8 mouse cellular contexts compared by ENCODE assay signal in the genomic region with DNA sequence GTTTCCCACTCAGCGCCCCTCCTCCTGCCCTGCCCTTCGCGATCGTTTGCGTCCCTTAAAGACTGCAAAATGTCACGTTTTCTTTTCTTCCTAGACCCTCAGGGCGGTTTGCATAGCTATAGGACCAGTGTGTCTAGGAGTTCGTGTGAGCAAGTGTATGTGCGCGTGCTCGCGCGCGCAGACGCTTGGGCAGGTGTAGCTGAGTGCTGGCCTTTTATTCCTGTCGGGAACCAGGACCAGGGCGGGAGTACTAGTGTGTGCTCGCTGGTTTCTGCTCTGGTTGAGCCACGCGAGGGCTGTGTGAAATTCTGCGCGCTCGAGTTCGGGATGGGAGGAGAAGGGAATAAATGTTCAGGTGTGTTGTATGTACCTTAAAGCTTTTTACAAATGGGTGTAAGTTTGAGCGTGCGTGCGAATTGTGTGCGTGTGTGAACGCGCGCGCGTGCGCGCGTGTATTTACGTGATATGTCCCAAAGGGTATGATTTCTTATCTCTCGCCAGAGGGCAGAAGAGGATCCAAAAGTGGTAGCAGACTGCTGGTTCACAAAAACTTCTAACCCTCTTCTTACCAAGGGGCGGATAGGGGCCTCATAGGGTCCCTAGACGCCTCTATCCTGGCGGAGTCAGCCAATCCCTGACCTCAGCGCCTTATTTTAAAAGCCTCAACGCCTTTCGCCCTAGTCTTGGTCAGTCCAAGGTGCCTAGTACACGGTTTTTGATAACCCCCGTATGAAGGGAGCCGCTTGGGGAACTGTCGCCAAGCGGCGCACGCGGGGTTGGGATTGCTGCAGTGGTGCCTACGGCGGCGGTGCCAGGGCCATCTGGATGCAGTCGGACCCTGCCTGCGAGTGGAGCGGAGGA. TPM values are rescaled to one million over a fixed set of nuclear protein-coding genes. Genes with fewer than 3 reads are reported as not detected.
DNase-seq lines count a peak whose midpoint lies in the region; ATAC-seq and TF ChIP-seq lines count a peak whose summit lies in the region.

No protein-coding gene starts in this region.

- H3K4me2 ChIP-seq in lung, embryonic 14.5 days, result peak overlapping the region; percentile 79
- H3K4me2 ChIP-seq in neural tube, embryonic 14.5 days (ENCODE audit: low read depth, low read length), result peak overlapping the region; percentile 78

- no peaks in the 10 kb centered on the region for H3K9me3 ChIP-seq in lung, embryonic 14.5 days (ENCODE audit: low read depth, low read length)
- H3K9me3 ChIP-seq in neural tube, embryonic 14.5 days (ENCODE audit: control insufficient read depth, low read length), result no peaks in the 10 kb centered on the region

- peaks cover 4% of the 10 kb centered on the region for H3K4me1 ChIP-seq in heart, adult 2 months (ENCODE audit: control insufficient read depth, insufficient read depth, low read length)
- H3K4me1 ChIP-seq in kidney, adult 2 months (ENCODE audit: control insufficient read depth, insufficient read depth, low read length), result no peaks in the 10 kb centered on the region
- H3K4me1 ChIP-seq in lung, embryonic 14.5 days (ENCODE audit: insufficient read depth), result peaks cover 11% of the 10 kb centered on the region
- peaks cover 22% of the 10 kb centered on the region for H3K4me1 ChIP-seq in neural tube, embryonic 14.5 days (ENCODE audit: control insufficient read depth, insufficient read depth, low read length)

- intact Hi-C loops in heart, adult 2 months (cut with DNase I), result loop anchor here (1.0 to 5.0 kb wide), 4 partner anchors 29 to 70 kb away; no protein-coding TSS in a partner anchor

- H3K36me3 ChIP-seq in heart, adult 2 months (ENCODE audit: control insufficient read depth, insufficient read depth, low read length), result no peaks in the 10 kb centered on the region
- H3K36me3 ChIP-seq in kidney, adult 2 months (ENCODE audit: control insufficient read depth, insufficient read depth, low read length), result no peaks in the 10 kb centered on the region
- H3K36me3 ChIP-seq in lung, embryonic 14.5 days (ENCODE audit: insufficient read depth), result no peaks in the 10 kb centered on the region
- no peaks in the 10 kb centered on the region for H3K36me3 ChIP-seq in neural tube, embryonic 14.5 days (ENCODE audit: control insufficient read depth, insufficient read depth, low read length)

- H3K27ac ChIP-seq in heart, adult 2 months, result peak overlapping the region; percentile 52
- H3K27ac ChIP-seq in kidney, adult 2 months (ENCODE audit: insufficient read depth, low read depth, low read length), result no peak overlapping the region
- no peak overlapping the region for H3K27ac ChIP-seq in lung, embryonic 14.5 days (ENCODE audit: low read depth)
- H3K27ac ChIP-seq in neural tube, embryonic 14.5 days (ENCODE audit: low read depth, low read length), result no peak overlapping the region

- TF ChIP-seq CTCF in heart, adult 2 months (IDR thresholded peaks at IDR 0.05), result peak; percentile 60
- TF ChIP-seq CTCF in kidney, adult 2 months (conservative IDR thresholded peaks at IDR 0.05; ENCODE audit: insufficient read depth, insufficient read length, low read depth, low read length), result no peak
- TF ChIP-seq CTCF in lung, embryonic 14.5 days (IDR thresholded peaks at IDR 0.05; ENCODE audit: low read depth), result peak; percentile 21; the same call in 1 of the 2 replicates

- peak overlapping the region; percentile 52 for H3K4me3 ChIP-seq in heart, adult 2 months
- peak overlapping the region; percentile 51 for H3K4me3 ChIP-seq in kidney, adult 2 months (ENCODE audit: insufficient read depth, low read depth, low read length)
- H3K4me3 ChIP-seq in lung, embryonic 14.5 days (ENCODE audit: low read depth, low read length), result peak overlapping the region; percentile 57
- H3K4me3 ChIP-seq in neural tube, embryonic 14.5 days (ENCODE audit: low read depth, low read length), result peak overlapping the region; percentile 71

- H3K27me3 ChIP-seq in heart, adult 2 months (ENCODE audit: control insufficient read depth, insufficient read depth, low read length), result peaks cover 2% of the 10 kb centered on the region; the same call in 1 of the 2 replicates
- H3K27me3 ChIP-seq in kidney, adult 2 months (replicated peaks; ENCODE audit: control insufficient read depth, insufficient read depth, low read length), result peaks cover 2% of the 10 kb centered on the region; the same call in 1 of the 2 replicates
- peaks cover 67% of the 10 kb centered on the region for H3K27me3 ChIP-seq in lung, embryonic 14.5 days (ENCODE audit: insufficient read depth, low read length)
- H3K27me3 ChIP-seq in neural tube, embryonic 14.5 days (ENCODE audit: control insufficient read depth, insufficient read depth, low read length), result peaks cover 41% of the 10 kb centered on the region

- WGBS in heart, adult 2 months, result under 1% methylated on average over 58 of the region's 58 CpGs
- under 1% methylated on average over 58 of the region's 58 CpGs for WGBS in kidney, adult 2 months
- under 1% methylated on average over 58 of the region's 58 CpGs for WGBS in lung, embryonic 14.5 days
- under 1% methylated on average over 58 of the region's 58 CpGs for WGBS in neural tube, embryonic 14.5 days

- peak; percentile 77 for DNase-seq in layer of hippocampus, adult 9-11 months
- DNase-seq in layer of hippocampus, postnatal 25 days (ENCODE audit: extremely low spot score in 1 of 2, low spot score in 1 of 2), result no peak
- peak; percentile 33 to 49 for DNase-seq in adrenal gland, postnatal 36 days
- DNase-seq in heart, adult 2 months, result peak; percentile 60 to 66
- DNase-seq in kidney, adult 2 months, result peak; percentile 65
- peak; percentile 62 for DNase-seq in lung, embryonic 14.5 days
- DNase-seq in urinary bladder, adult 18-20 months (ENCODE audit: low spot score in 2 of 2), result no peak

- H3K79me2 ChIP-seq in heart, adult 2 months (replicated peaks; ENCODE audit: control insufficient read depth, insufficient read depth, low read length), result no peaks in the 10 kb centered on the region

- peak overlapping the region; percentile 66 for H3K9ac ChIP-seq in heart, adult 2 months (ENCODE audit: low read depth, low read length)
- H3K9ac ChIP-seq in lung, embryonic 14.5 days, result peak overlapping the region; percentile 1; the same call in 1 of the 2 replicates
- no peak overlapping the region for H3K9ac ChIP-seq in neural tube, embryonic 14.5 days (replicated peaks; ENCODE audit: low read depth, low read length)

- peak; percentile 18; the same call in 1 of the 2 replicates for ATAC-seq in lung, embryonic 14.5 days (ENCODE audit: insufficient read depth)
- ATAC-seq in neural tube, embryonic 14.5 days (ENCODE audit: low read depth), result peak; percentile 36

- no peak for TF ChIP-seq EP300 in heart, adult 2 months (IDR thresholded peaks at IDR 0.05; ENCODE audit: insufficient read depth, low read depth, low read length)

- TF ChIP-seq POLR2A in heart, adult 2 months (IDR thresholded peaks at IDR 0.05; ENCODE audit: insufficient read depth, low read depth, low read length), result no peak
- TF ChIP-seq POLR2A in kidney, adult 2 months (IDR thresholded peaks at IDR 0.05; ENCODE audit: low read depth, low read length), result no peak

RNA-seq across cellular contexts. Expression of a gene that starts 1.1 kb away (rescaled TPM):
- total RNA-seq in layer of hippocampus, postnatal 25 days (2021), result 10 to 100 TPM; 92.3 to 94.5 TPM
- 1 to 10 TPM in 1 of 2 experiments, under 1 TPM in 1; 0.79 to 2.4 TPM for total RNA-seq in adrenal gland, postnatal 36 days (2021)
- 1 to 10 TPM; 3.6 to 3.8 TPM for total RNA-seq in heart, adult 2 months (2021)
- polyA plus RNA-seq in heart, adult 2 months (2012; rRNA removed), result 2.6 and 6.1 TPM in 2 replicates
- 1.4 and 1.5 TPM in 2 replicates for polyA plus RNA-seq in kidney, adult 2 months (2012; rRNA removed)
- polyA plus RNA-seq in lung, embryonic 14.5 days (2014; fragmentation: Nextera tagmentation; extraction: Ambion mirVana), result 1.1 and 1.2 TPM in 2 replicates
- polyA plus RNA-seq in neural tube, embryonic 14.5 days (2014; fragmentation: Nextera tagmentation; extraction: Ambion mirVana), result 1.8 and 4.9 TPM in 2 replicates

RNA-seq across cellular contexts. Expression of a gene that starts 48.7 kb away (rescaled TPM):
- total RNA-seq in layer of hippocampus, postnatal 25 days (2021), result under 1 TPM; 0.82 to 0.98 TPM
- total RNA-seq in adrenal gland, postnatal 36 days (2021), result 10 to 100 TPM; 52.8 to 88.3 TPM
- 10 to 100 TPM; 62.6 to 79.1 TPM for total RNA-seq in heart, adult 2 months (2021)
- 101 and 141 TPM in 2 replicates for polyA plus RNA-seq in heart, adult 2 months (2012; rRNA removed)
- polyA plus RNA-seq in kidney, adult 2 months (2012; rRNA removed), result 60.8 and 62.2 TPM in 2 replicates
- polyA plus RNA-seq in lung, embryonic 14.5 days (2014; fragmentation: Nextera tagmentation; extraction: Ambion mirVana), result 77.4 and 78.9 TPM in 2 replicates
- polyA plus RNA-seq in neural tube, embryonic 14.5 days (2014; fragmentation: Nextera tagmentation; extraction: Ambion mirVana), result 2.5 and 7.1 TPM in 2 replicates

RNA-seq across cellular contexts. Expression of a gene that starts 49.0 kb away (rescaled TPM):
- under 1 TPM; 0.30 to 0.35 TPM for total RNA-seq in layer of hippocampus, postnatal 25 days (2021)
- 1 to 10 TPM; 6.6 to 7.5 TPM for total RNA-seq in adrenal gland, postnatal 36 days (2021)
- total RNA-seq in heart, adult 2 months (2021), result 1 to 10 TPM; 2.1 to 2.3 TPM
- polyA plus RNA-seq in heart, adult 2 months (2012; rRNA removed), result 3.7 and 6.7 TPM in 2 replicates
- polyA plus RNA-seq in kidney, adult 2 months (2012; rRNA removed), result 3.6 and 4.3 TPM in 2 replicates
- 18.8 and 20.2 TPM in 2 replicates for polyA plus RNA-seq in lung, embryonic 14.5 days (2014; fragmentation: Nextera tagmentation; extraction: Ambion mirVana)
- 0.63 and 1.8 TPM in 2 replicates for polyA plus RNA-seq in neural tube, embryonic 14.5 days (2014; fragmentation: Nextera tagmentation; extraction: Ambion mirVana)

Comparison
In these comparisons a context has a peak if more than half of its experiments do, and no peak if none do; other contexts are left out.
1. DNase-seq: peak in layer of hippocampus, adult 9-11 months (single experiment), adrenal gland, postnatal 36 days (2 of 2), heart, adult 2 months (2 of 2), kidney, adult 2 months (single experiment) and lung, embryonic 14.5 days (single experiment); none in layer of hippocampus, postnatal 25 days (0 of 2) and urinary bladder, adult 18-20 months (0 of 2).
2. Peak in every context shown above with its lines, with median percentiles within 50 percentile points of each other: H3K4me3 ChIP-seq.